Mouse (Mus musculus) NIH3T3 (cell line): ENCODE measurements around the gene Kcnk18.

Experiments used
- DNase-seq: peaks from one replicate; pipeline ENCODE4 v3.0.0-alpha.2; 2012; ENCODE audit warnings: low read depth

The Kcnk18 gene

GRCm38 (mm10) chr19:59218991-59219390 lies at the start of gene Kcnk18:
Gene Kcnk18 (plus strand): TSS chr19:59219214.
- DNase-seq: no peak

- no peak for DNase-seq
These were observed 48.9 kb upstream of the Kcnk18 start, which contains the start of gene Vax1 for GRCm38 (mm10) chr19:59169936-59170765. Gene Vax1 (minus strand): TSS chr19:59170056.

- no peak for DNase-seq
These were observed 48.3 kb upstream of the Kcnk18 start for GRCm38 (mm10) chr19:59170766-59171095.

GRCm38 (mm10) chr19:59171151-59171870 lies 47.7 kb upstream of the Kcnk18 start:
- no peak for DNase-seq

GRCm38 (mm10) chr19:59171871-59172245 lies 47.2 kb upstream of the Kcnk18 start:
- no peak for DNase-seq

GRCm38 (mm10) chr19:59172781-59173180 lies 46.2 kb upstream of the Kcnk18 start:
- DNase-seq: no peak

- DNase-seq: no peak
These were observed 45.5 kb upstream of the Kcnk18 start for GRCm38 (mm10) chr19:59173341-59174015.

- peak; percentile 9 for DNase-seq
These were observed 35.0 kb upstream of the Kcnk18 start for GRCm38 (mm10) chr19:59184000-59184399.

GRCm38 (mm10) chr19:59188981-59189380 lies 30.0 kb upstream of the Kcnk18 start:
- DNase-seq: no peak

- no peak for DNase-seq
These were observed 28.4 kb upstream of the Kcnk18 start for GRCm38 (mm10) chr19:59190431-59191122.

- no peak for DNase-seq
These were observed 27.9 kb upstream of the Kcnk18 start for GRCm38 (mm10) chr19:59191123-59191505.

GRCm38 (mm10) chr19:59192491-59192890 lies 26.5 kb upstream of the Kcnk18 start:
- DNase-seq: no peak

GRCm38 (mm10) chr19:59193456-59193855 lies 25.6 kb upstream of the Kcnk18 start:
- no peak for DNase-seq

GRCm38 (mm10) chr19:59193986-59194820 lies 24.8 kb upstream of the Kcnk18 start:
- DNase-seq: no peak

GRCm38 (mm10) chr19:59195181-59195770 lies 23.7 kb upstream of the Kcnk18 start:
- DNase-seq: no peak

- peak; percentile 52 for DNase-seq
These were observed 22.8 kb upstream of the Kcnk18 start for GRCm38 (mm10) chr19:59196111-59196666.

- DNase-seq: peak; percentile 80
These were observed 20.9 kb upstream of the Kcnk18 start for GRCm38 (mm10) chr19:59198161-59198560.

- DNase-seq: peak; percentile 88
These were observed 10.5 kb upstream of the Kcnk18 start for GRCm38 (mm10) chr19:59208475-59208874.

- no peak for DNase-seq
These were observed 10.0 kb upstream of the Kcnk18 start for GRCm38 (mm10) chr19:59208986-59209385.

GRCm38 (mm10) chr19:59216891-59217290 lies 2.1 kb upstream of the Kcnk18 start:
- no peak for DNase-seq

- DNase-seq: no peak
These were observed 2.1 kb downstream of the Kcnk18 start for GRCm38 (mm10) chr19:59221131-59221530.
